Mouse (Mus musculus): ENCODE results near the gene Ckm. TPM values are rescaled to one million over a fixed set of nuclear protein-coding genes. Genes with fewer than 3 reads are reported as not detected.

Ckm gene
- polyA plus RNA-seq (2016; fragmentation: Nextera tagmentation; extraction: Ambion mirVana) = not detected in 2 replicates

DNA sequence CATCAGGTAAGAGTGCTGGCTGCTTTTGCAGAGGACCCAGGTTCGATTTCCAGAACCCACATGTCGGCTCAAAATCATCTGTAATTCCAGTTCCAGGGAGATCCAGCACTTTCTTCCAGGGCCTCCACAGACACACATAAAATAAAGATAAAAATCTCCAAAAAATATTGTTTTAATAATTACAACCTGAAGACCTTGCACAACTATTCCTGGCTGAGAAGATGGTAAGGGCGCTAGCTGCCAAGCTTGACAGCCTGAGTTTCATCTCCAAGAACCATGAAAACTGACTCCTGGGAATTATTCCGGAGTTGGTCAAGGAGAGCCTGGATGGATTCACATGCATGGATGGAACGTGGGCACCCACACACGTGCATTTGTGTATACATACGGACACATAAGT, at the start of gene Ckm:
Ckm (plus strand) TSS at position 301 of the 400 bp plus-strand sequence.
- no peaks in the 10 kb centered on the region for H3K36me3 ChIP-seq
- peaks cover 22% of the 10 kb centered on the region for H3K4me1 ChIP-seq (replicated peaks)
- peaks cover 11% of the 10 kb centered on the region for H3K9me3 ChIP-seq
- H3K4me3 ChIP-seq = peak within 1 kb of the TSS; percentile 74
- no peak for DNase-seq (ENCODE audit: low spot score)
- 49% methylated on average over 7 of the region's 7 CpGs for WGBS
- H3K27me3 ChIP-seq (ENCODE audit: insufficient read depth, poor library complexity, severe bottlenecking) = peaks cover 72% of the 10 kb centered on the region
- H3K27ac ChIP-seq = peak within 1 kb of the TSS; percentile 72

DNA sequence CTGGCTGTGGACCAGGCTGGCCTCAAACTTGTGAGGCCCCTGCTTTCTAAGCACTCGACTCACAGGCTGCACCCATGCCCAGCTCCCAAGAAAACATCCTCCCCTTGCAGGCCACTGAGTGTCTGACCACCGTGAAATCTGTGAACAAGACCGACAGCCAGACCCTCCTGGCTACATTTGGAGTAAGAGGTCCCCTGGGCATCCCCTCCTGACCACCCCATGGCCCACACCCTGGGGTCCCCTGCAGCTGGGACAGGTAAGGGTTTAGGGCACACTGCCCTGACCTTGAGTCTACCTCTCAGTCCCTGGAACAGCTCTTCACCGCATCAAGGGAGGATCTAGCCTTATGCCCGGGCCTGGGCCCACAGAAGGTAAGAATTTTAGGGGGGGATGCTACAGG, 49.6 kb upstream of the Ckm start:
- Histone ChIP-seq H3K9me3 (0 out of 2 replicates have a peak, but pooled peaks cover 4% of the 10 kb centered on the region), H3K4me1 (replicated peaks) (peaks cover 27% of the 10 kb centered on the region), H3K27me3 (ENCODE audit: insufficient read depth, poor library complexity, severe bottlenecking) (no peaks in the 10 kb centered on the region), H3K27ac (no peak overlapping the region), H3K4me3 (no peak overlapping the region), H3K36me3 (peaks cover 77% of the 10 kb centered on the region)
- no peak for DNase-seq (ENCODE audit: low spot score)
- WGBS = 93% methylated on average over 5 of the region's 5 CpGs

DNA sequence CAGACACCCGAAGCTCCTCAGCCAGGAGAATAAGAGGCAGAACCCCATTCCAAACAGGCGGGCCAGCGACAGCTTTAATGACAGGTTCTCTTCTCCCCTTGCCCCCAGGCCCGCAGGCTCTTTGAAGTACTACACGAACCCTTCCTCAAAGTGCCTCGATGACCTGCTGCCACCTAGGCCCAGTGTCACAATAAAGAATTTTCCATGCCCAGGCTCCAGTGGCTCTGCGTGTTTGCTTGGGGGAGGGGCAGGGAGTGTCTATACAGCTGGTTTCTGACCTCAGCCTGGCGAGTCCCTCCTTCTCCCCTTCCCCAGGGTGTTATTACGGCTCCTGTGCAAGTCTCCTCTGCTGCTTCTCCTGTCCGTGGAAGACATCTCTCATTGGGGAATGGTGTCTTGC, 48.3 kb upstream of the Ckm start:
- Histone ChIP-seq H3K27me3 (ENCODE audit: insufficient read depth, poor library complexity, severe bottlenecking) (no peaks in the 10 kb centered on the region), H3K4me1 (replicated peaks) (peaks cover 40% of the 10 kb centered on the region), H3K9me3 (no peaks in the 10 kb centered on the region), H3K27ac (no peak overlapping the region), H3K36me3 (peaks cover 66% of the 10 kb centered on the region), H3K4me3 (no peak overlapping the region)
- 68% methylated on average over 10 of the region's 10 CpGs for WGBS
- no peak for DNase-seq (ENCODE audit: low spot score)

DNA sequence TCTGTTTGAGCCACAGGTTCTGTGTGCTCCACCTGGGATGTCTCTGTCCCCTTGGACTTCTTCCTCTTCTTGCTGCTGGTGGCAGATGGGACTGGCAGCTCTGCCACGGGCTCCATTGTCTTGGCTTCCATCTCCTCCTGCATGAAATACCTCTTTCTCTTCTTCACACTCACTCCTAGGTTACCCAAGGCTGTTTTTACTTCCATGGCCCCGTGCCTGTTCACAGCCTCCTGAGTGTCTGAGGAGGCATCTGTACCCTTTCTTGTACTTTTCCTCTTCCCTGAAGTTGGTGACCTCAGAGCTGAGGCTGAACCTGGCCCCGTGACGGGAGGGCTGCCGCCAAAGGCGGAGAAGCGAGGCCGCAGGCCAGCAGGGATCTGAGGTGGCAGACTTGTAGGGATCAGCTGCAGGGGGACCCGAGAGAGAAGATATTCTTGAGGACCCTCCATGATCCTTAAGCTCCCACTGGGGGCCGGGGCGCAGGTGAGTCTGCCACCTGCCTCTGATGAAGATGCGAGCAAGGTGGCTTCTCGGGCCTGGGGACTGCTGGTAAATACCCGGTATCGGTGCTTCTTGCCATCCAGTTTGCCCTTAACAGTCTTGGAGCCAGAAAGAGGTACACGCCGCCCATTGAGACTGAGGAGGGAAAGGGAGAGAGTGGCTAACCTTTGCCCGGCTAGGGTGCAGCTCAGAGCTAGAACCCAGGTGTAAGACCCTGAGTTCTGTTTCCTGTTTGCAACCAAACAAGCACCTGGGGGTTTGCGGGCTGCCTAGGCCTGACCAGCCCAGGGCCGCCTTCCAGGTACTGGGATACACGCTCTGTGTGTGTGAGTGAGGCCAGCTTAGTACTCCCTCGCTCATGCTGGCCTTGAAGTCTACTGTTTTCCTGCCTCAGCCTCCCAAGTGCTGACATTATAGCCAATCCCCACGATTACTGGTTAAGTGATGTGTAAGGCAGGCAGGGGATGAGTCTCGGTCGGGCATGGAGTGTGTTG, 46.9 kb upstream of the Ckm start:
- Histone ChIP-seq H3K27me3 (ENCODE audit: insufficient read depth, poor library complexity, severe bottlenecking) (peaks cover 7% of the 10 kb centered on the region; the same call in 1 of the 2 replicates), H3K36me3 (peaks cover 52% of the 10 kb centered on the region), H3K27ac (no peak overlapping the region), H3K4me3 (peak overlapping the region; percentile 86), H3K9me3 (no peaks in the 10 kb centered on the region), H3K4me1 (replicated peaks) (peaks cover 54% of the 10 kb centered on the region)
- DNase-seq (ENCODE audit: low spot score) = no peak
- WGBS = 93% methylated on average over 25 of the region's 25 CpGs

DNA sequence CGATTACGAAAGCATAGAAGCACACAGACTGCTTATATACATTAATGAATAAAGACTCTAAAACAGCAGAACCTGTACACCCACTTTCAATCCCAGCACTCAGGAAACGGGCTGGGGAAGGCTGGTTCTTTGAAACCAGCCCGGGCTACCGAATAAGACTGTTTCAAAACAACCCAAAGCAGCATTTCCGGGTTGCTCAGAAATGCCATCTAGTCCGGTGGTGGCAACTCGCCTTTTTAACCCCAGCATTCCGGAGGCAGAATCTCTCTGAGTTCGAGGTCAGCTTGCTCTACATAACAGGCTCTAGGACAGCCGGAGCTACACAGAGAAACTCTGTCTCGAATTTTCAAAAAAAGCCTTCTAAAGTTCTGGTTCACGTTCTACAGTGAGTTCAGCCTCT, 45.9 kb upstream of the Ckm start:
- Histone ChIP-seq H3K4me3 (peak overlapping the region; percentile 86), H3K27ac (peak overlapping the region; percentile 93), H3K4me1 (replicated peaks) (peaks cover 57% of the 10 kb centered on the region), H3K27me3 (ENCODE audit: insufficient read depth, poor library complexity, severe bottlenecking) (peaks cover 10% of the 10 kb centered on the region; the same call in 1 of the 2 replicates), H3K9me3 (no peaks in the 10 kb centered on the region), H3K36me3 (peaks cover 42% of the 10 kb centered on the region)
- no peak for DNase-seq (ENCODE audit: low spot score)
- WGBS = 27% methylated on average over 13 of the region's 13 CpGs

DNA sequence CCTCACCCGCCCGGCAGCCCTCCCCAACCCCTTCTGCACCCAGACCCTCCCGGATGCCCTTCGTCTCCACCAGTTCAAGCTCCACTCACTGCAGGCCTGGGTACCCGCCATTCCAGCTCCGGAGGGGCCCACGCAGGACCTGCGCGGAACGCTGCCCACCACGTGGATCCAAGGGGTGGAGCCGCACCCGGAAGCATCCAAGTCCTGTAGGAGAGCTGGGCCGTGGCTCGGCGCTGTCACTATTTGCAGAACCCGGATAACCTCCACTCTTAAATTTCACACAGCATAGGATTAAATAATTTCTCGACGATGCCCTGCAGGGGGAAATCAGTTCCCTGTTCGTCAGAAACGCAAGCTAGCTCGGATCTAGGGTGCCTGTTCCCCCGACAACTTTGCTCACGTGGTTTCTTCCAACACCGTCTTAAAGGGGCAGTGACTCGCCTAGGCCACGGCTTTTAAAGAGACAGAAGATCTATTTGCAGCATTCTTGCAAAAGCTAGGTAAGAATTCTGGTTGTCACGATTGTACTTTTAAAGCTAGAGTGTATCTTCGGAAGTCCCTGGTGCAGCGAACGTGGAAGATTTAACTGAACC, 45.2 kb upstream of the Ckm start, which contains the start of the genes Cd3eap and Ppp1r13l:
Cd3eap (minus strand) TSS at position 185 of the 593 bp plus-strand sequence.
Ppp1r13l (plus strand) TSS at position 451 of the 593 bp plus-strand sequence.
- peaks cover 62% of the 10 kb centered on the region for H3K4me1 ChIP-seq (replicated peaks)
- H3K27me3 ChIP-seq (ENCODE audit: insufficient read depth, poor library complexity, severe bottlenecking) = peaks cover 16% of the 10 kb centered on the region; the same call in 1 of the 2 replicates
- H3K9me3 ChIP-seq = no peaks in the 10 kb centered on the region
- H3K4me3 ChIP-seq = peak within 1 kb of the TSS; percentile 86
- H3K27ac ChIP-seq = peak within 1 kb of the TSS; percentile 93
- DNase-seq (ENCODE audit: low spot score) = peak; percentile 87
- H3K36me3 ChIP-seq = peaks cover 36% of the 10 kb centered on the region
- WGBS = under 1% methylated on average over 31 of the region's 31 CpGs

DNA sequence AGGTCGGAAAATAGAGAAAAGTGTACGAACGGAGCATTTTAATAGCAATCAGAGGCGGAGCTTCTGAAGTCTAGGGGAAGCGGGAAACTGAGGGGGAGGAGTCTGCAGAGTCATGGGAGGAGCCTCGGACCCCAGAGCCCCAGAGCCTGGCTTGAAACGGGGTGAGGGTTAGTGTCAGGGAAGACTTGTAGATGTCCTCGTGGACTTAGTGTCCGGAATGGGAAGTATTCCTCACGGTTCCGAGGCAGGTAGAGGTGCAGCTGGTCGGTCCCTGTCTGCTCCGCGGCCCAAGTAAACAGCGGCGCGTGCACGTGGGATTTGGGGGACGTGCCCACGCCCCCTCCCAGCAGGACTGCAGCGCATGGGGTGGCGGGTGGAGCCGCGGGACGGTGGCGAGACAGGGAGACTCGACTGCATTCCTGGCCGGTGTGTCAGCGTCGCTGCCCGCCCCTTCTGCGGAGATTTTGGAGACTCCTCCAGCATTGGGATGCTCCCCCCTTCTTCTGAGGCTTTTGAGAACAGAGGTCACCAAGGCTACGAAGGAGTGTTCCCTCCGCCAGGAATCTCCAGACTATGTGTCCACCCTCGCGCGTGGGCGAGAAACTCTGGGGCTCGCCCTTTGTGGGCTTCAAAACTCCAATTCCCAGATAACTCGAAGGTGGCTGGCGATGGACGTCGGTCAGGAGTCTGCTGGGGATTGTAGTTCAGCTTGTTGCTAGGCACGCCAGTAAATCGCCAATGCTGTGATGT, 44.5 kb upstream of the Ckm start:
- H3K4me1 ChIP-seq (replicated peaks) = peaks cover 62% of the 10 kb centered on the region
- H3K36me3 ChIP-seq = peaks cover 29% of the 10 kb centered on the region
- peak; percentile 84 for DNase-seq (ENCODE audit: low spot score)
- H3K4me3 ChIP-seq = peak overlapping the region; percentile 86
- H3K27ac ChIP-seq = peak overlapping the region; percentile 93
- under 1% methylated on average over 45 of the region's 45 CpGs for WGBS
- H3K9me3 ChIP-seq = no peaks in the 10 kb centered on the region
- H3K27me3 ChIP-seq (ENCODE audit: insufficient read depth, poor library complexity, severe bottlenecking) = peaks cover 16% of the 10 kb centered on the region; the same call in 1 of the 2 replicates

DNA sequence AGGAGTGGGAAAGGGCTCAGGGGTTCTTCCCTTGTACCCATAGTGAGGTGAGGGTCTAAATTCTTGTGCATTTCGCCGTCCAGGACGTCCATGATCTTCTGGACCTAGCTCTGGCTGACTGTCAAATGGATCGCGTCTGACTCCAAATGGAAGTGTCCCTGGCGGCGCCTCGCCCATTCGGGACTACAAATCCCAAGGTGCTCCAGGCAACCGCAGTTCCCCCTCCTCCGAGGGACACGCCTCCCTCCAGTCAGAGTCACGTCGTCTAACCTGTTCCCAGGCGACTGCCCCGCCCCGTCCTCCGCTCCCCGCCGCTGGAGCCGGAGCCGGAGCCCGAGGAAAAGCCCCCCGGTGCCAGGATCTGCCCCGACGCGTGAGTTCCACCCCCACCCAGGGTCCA, 43.6 kb upstream of the Ckm start:
- Histone ChIP-seq H3K4me1 (replicated peaks) (peaks cover 62% of the 10 kb centered on the region), H3K27me3 (ENCODE audit: insufficient read depth, poor library complexity, severe bottlenecking) (peaks cover 16% of the 10 kb centered on the region; the same call in 1 of the 2 replicates), H3K27ac (peak overlapping the region; percentile 93; the same call in 1 of the 2 replicates), H3K36me3 (peaks cover 22% of the 10 kb centered on the region), H3K9me3 (no peaks in the 10 kb centered on the region), H3K4me3 (peak overlapping the region; percentile 86)
- WGBS = under 1% methylated on average over 27 of the region's 27 CpGs
- peak; percentile 88 for DNase-seq (ENCODE audit: low spot score)

DNA sequence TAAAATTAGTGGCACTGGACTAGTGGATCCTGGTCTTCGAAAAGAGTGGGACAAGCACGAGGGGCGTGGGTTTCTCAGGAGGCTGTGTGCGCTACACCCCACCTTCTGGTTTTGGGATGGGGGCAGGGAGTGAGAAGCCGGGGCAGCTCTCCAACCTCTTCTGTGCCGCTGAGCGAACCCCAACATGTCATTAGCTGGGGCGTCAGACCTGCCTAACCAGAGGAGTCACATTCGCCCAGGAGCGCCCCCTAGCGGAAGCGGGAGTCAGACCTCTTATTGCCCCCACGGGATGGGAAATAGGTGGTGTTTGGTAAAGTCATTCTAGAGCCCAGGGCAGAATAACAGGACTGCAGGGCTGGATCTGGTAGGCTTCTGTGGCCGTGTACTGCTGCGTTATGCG, 42.9 kb upstream of the Ckm start:
- H3K27me3 ChIP-seq (ENCODE audit: insufficient read depth, poor library complexity, severe bottlenecking) = peaks cover 16% of the 10 kb centered on the region; the same call in 1 of the 2 replicates
- 13% methylated on average over 16 of the region's 16 CpGs for WGBS
- DNase-seq (ENCODE audit: low spot score) = peak; percentile 73
- peaks cover 57% of the 10 kb centered on the region for H3K4me1 ChIP-seq (replicated peaks)
- peak overlapping the region; percentile 86 for H3K4me3 ChIP-seq
- peaks cover 14% of the 10 kb centered on the region for H3K36me3 ChIP-seq
- H3K27ac ChIP-seq = peak overlapping the region; percentile 60
- H3K9me3 ChIP-seq = no peaks in the 10 kb centered on the region

DNA sequence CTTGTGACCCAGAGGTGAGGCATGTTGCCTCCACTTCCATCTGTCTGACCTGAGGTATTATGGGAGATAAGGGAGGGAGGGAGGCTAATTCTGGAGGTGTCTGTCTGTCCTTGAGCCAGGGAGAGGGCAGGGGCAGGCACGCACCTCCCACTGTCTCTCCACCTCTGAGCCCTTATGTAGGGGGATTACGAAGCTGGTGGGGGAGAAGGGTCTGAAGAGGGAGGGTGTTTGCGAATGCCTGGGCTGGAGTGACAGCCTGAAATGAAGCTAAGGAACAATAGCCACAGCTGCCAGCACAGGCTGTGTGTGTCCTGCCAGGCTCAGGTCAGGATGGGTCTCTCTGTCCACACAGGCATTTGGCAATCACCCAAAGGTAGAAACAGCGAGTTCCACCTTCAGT, 42.3 kb upstream of the Ckm start:
- Histone ChIP-seq H3K27ac (0 out of 2 replicates have a peak overlapping the region, but pooled peaks have one; percentile 35), H3K4me3 (peak overlapping the region; percentile 86), H3K27me3 (ENCODE audit: insufficient read depth, poor library complexity, severe bottlenecking) (peaks cover 16% of the 10 kb centered on the region; the same call in 1 of the 2 replicates), H3K4me1 (replicated peaks) (peaks cover 57% of the 10 kb centered on the region), H3K36me3 (peaks cover 9% of the 10 kb centered on the region), H3K9me3 (no peaks in the 10 kb centered on the region)
- DNase-seq (ENCODE audit: low spot score) = no peak
- 35% methylated on average over 4 of the region's 4 CpGs for WGBS

DNA sequence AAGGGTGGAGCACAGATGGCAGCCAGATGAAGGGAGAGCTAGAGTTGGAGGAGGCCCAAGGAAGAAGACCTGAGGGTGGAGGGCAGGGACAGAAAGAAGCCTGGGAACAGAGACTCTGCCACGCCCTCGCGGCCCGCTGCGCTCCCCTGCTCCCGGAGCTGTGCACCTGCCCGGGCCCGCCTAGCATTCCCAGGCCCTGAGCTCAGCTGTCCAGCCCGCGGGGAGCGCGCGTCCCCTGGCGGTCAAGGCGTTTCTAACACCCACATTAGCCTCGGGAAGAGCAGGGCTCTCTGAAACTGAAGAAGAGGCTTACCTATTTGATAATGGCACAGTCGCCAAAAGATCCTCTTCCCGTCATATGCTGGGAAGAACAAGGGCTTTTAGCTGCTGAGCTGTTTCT, 40.7 kb upstream of the Ckm start:
- Histone ChIP-seq H3K36me3 (no peaks in the 10 kb centered on the region), H3K4me1 (replicated peaks) (peaks cover 46% of the 10 kb centered on the region), H3K27me3 (ENCODE audit: insufficient read depth, poor library complexity, severe bottlenecking) (peaks cover 23% of the 10 kb centered on the region), H3K4me3 (no peak overlapping the region), H3K27ac (no peak overlapping the region), H3K9me3 (no peaks in the 10 kb centered on the region)
- 4% methylated on average over 18 of the region's 18 CpGs for WGBS
- peak; percentile 74 for DNase-seq (ENCODE audit: low spot score)

DNA sequence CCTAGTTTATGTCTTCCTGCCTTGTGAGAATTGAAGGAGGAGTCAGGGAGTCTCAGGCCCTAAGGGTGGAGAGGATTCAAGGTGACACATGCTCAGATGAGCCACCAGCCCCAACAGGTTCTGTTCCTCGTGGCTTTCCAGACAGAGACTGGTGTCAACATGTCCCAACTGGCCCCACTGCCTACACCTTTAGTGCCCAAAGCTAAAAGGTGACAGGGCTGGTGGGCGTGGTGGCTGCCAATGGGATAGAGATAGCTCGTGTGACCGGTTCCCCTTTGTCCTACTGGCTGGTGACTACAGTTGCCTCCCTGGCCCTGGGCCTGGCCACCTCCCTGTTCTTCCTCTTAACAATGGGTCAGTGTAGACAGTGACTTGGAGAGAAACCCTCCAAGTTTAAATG, 39.2 kb upstream of the Ckm start:
- no peak for DNase-seq (ENCODE audit: low spot score)
- Histone ChIP-seq H3K4me3 (no peak overlapping the region), H3K27me3 (ENCODE audit: insufficient read depth, poor library complexity, severe bottlenecking) (peaks cover 38% of the 10 kb centered on the region), H3K36me3 (no peaks in the 10 kb centered on the region), H3K4me1 (replicated peaks) (peaks cover 44% of the 10 kb centered on the region), H3K9me3 (no peaks in the 10 kb centered on the region), H3K27ac (no peak overlapping the region)
- 85% methylated on average over 4 of the region's 4 CpGs for WGBS
